Mouse (Mus musculus): Measurements from ENCODE around the gene Scimp.

DNA sequence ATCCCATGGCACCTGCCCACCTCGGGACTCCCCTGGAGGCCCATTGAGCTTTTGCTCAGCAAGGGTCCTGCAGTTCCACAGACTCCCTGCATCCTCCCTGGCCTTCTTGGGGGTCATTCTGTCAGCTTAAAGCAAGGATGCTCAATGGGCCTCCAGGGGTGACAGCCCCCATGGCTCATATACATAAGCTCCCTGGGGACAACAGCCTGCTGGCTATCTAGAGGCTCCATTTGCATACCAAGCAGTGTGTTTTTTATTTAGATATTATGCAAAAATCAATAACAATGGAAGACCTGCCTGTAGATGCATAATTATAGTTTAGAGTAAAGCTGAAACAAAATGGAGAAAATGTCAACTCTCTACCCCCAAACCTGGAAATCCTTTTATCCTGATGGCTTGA, 3.4 kb downstream of the Scimp start:
- TF ChIP-seq RCOR1 (conservative IDR thresholded peaks at IDR 0.05; ENCODE audit: low read depth, low read length) = no peak
- TF ChIP-seq NRF1 (IDR thresholded peaks at IDR 0.05; ENCODE audit: low read depth, low read length) = no peak
- no peak for TF ChIP-seq ZMIZ1 (IDR thresholded peaks at IDR 0.05; ENCODE audit: low read depth, low read length)
- no peak for TF ChIP-seq CTCF (conservative IDR thresholded peaks at IDR 0.05 in 1 of 2, IDR thresholded peaks at IDR 0.05 in 1 of 2; ENCODE audit: low read depth in 2 of 2, low read length in 2 of 2)
- TF ChIP-seq CHD1 (IDR thresholded peaks at IDR 0.05; ENCODE audit: low read depth, low read length) = no peak
- no peak for TF ChIP-seq EP300 (IDR thresholded peaks at IDR 0.05; ENCODE audit: low read length)
- no peak for TF ChIP-seq UBTF (IDR thresholded peaks at IDR 0.05; ENCODE audit: low read depth, low read length)
- TF ChIP-seq JUND (conservative IDR thresholded peaks at IDR 0.05; ENCODE audit: low read depth, low read length) = no peak
- no peak for TF ChIP-seq E2F4 (IDR thresholded peaks at IDR 0.05; ENCODE audit: insufficient replicate concordance, low read depth, low read length)
- no peak for TF ChIP-seq MAFK (IDR thresholded peaks at IDR 0.05; ENCODE audit: insufficient replicate concordance, low read length)
- no peak for TF ChIP-seq RAD21 (IDR thresholded peaks at IDR 0.05; ENCODE audit: low read depth, low read length)
- no peak for TF ChIP-seq TCF12 (IDR thresholded peaks at IDR 0.05; ENCODE audit: low read depth, low read length)
- no peak for TF ChIP-seq ZKSCAN1 (IDR thresholded peaks at IDR 0.05; ENCODE audit: borderline replicate concordance, low read depth, low read length)
